ENCODE assay signal across 8 mouse cellular contexts in the genomic region with DNA sequence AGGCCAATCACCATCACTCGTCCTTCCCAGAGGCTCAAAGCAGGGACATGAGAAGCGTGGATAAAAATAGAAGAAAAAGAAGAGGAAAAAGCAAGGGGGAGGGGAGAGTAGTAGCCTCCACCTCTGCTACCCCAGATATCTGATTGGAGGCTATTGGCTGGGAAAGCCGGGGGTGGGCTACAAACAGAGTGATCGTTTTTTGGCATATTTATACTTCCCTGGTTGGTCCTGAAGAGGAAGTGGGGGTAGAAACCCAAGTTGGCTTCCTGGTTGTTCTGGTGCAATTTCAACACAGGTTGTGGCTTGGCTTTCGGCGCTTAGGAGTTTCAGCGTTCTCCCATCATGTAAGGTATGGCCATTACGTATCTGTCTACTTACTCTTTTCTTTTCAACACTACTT. TPM values are rescaled to one million over a fixed set of nuclear protein-coding genes. Genes with fewer than 3 reads are reported as not detected.
DNase-seq lines count a peak whose midpoint lies in the region; ATAC-seq and TF ChIP-seq lines count a peak whose summit lies in the region.

A gene (plus strand): TSS at position 234 of the 400 bp plus-strand sequence.

- no peak for TF ChIP-seq EP300 in ES-Bruce4 (IDR thresholded peaks at IDR 0.05; ENCODE audit: insufficient read depth, low read depth, low read length)

- ATAC-seq in CD4-positive, CD25-positive, alpha-beta regulatory T cell, adult 4 months, result no peak
- 0 out of 2 replicates have a peak, but pooled peaks have one; percentile 14 for ATAC-seq in erythroblast, adult 5-6 weeks (replicated peaks; ENCODE audit: low FRiP score, poor library complexity, severe bottlenecking)
- 0 out of 2 replicates have a peak, but pooled peaks have one; percentile 17 for ATAC-seq in limb, embryonic 14.5 days (ENCODE audit: low FRiP score, low read depth)
- no peak for ATAC-seq in midbrain, embryonic 16.5 days

- peaks cover 6% of the 10 kb centered on the region; the same call in 1 of the 2 replicates for H3K27me3 ChIP-seq in ES-Bruce4 (ENCODE audit: control insufficient read depth, insufficient read depth, low read length, poor library complexity, severe bottlenecking)
- no peaks in the 10 kb centered on the region for H3K27me3 ChIP-seq in limb, embryonic 14.5 days (ENCODE audit: control insufficient read depth, insufficient read depth, low read length)
- H3K27me3 ChIP-seq in midbrain, embryonic 16.5 days (ENCODE audit: control insufficient read depth, insufficient read depth, low read depth, low read length), result no peaks in the 10 kb centered on the region; the same call in 1 of the 2 replicates

- WGBS in limb, embryonic 14.5 days, result 12% methylated on average over 8 of the region's 8 CpGs
- 29% methylated on average over 8 of the region's 8 CpGs for WGBS in midbrain, embryonic 16.5 days

- intact Hi-C loops in heart, postnatal 14 days (cut with DNase I), result loop anchor here (5.0 kb wide), 1 partner anchor 41 kb away; a partner anchor contains a TSS

- TF ChIP-seq POLR2A in ES-Bruce4 (IDR thresholded peaks at IDR 0.05; ENCODE audit: insufficient read depth, low read length), result no peak
- no peak for TF ChIP-seq POLR2A in limb, embryonic 14.5 days (IDR thresholded peaks at IDR 0.05; ENCODE audit: borderline replicate concordance, extremely low read depth, insufficient read depth, insufficient read length)

- DNase-seq in CD4-positive, CD25-positive, alpha-beta regulatory T cell, adult 2 months (ENCODE audit: low read depth, low spot score), result peak; percentile 7
- peak; percentile 12 to 35 for DNase-seq in heart, postnatal 14 days
- DNase-seq in limb, embryonic 14.5 days (ENCODE audit: low spot score), result peak; percentile 53
- DNase-seq in right cerebral cortex, postnatal 36 days (ENCODE audit: low spot score in 2 of 2), result no peak

- no peaks in the 10 kb centered on the region for H3K36me3 ChIP-seq in ES-Bruce4 (ENCODE audit: control insufficient read depth, insufficient read depth, low read length, poor library complexity, severe bottlenecking)
- H3K36me3 ChIP-seq in limb, embryonic 14.5 days (ENCODE audit: control insufficient read depth, insufficient read depth, low read length), result peaks cover 13% of the 10 kb centered on the region; the same call in 1 of the 2 replicates
- H3K36me3 ChIP-seq in midbrain, embryonic 16.5 days (ENCODE audit: control insufficient read depth, insufficient read depth, low read length), result 0 out of 2 replicates have a peak, but pooled peaks cover 2% of the 10 kb centered on the region

- peak within 1 kb of the TSS; percentile 72 for H3K4me2 ChIP-seq in limb, embryonic 14.5 days (replicated peaks; ENCODE audit: low read depth, low read length, severe bottlenecking)
- peak within 1 kb of the TSS; percentile 77 for H3K4me2 ChIP-seq in midbrain, embryonic 16.5 days (ENCODE audit: low read length)

- H3K9ac ChIP-seq in ES-Bruce4 (ENCODE audit: low read depth, poor library complexity, severe bottlenecking), result peak within 1 kb of the TSS; percentile 95
- H3K9ac ChIP-seq in limb, embryonic 14.5 days (ENCODE audit: low read depth, low read length, severe bottlenecking), result peak within 1 kb of the TSS; percentile 97
- H3K9ac ChIP-seq in midbrain, embryonic 16.5 days (ENCODE audit: low read depth, low read length), result peak within 1 kb of the TSS; percentile 96

- H3K9me3 ChIP-seq in ES-Bruce4 (replicated peaks; ENCODE audit: control insufficient read depth, insufficient read depth, low read length, poor library complexity, severe bottlenecking), result no peaks in the 10 kb centered on the region
- no peaks in the 10 kb centered on the region for H3K9me3 ChIP-seq in limb, embryonic 14.5 days (ENCODE audit: control insufficient read depth, low read length)
- H3K9me3 ChIP-seq in midbrain, embryonic 16.5 days (replicated peaks; ENCODE audit: control insufficient read depth, low read length, poor library complexity, severe bottlenecking), result no peaks in the 10 kb centered on the region

- H3K4me3 ChIP-seq in ES-Bruce4 (ENCODE audit: low read depth, low read length), result peak within 1 kb of the TSS; percentile 59
- peak within 1 kb of the TSS; percentile 82 for H3K4me3 ChIP-seq in limb, embryonic 14.5 days (replicated peaks; ENCODE audit: low read length)
- H3K4me3 ChIP-seq in midbrain, embryonic 16.5 days (ENCODE audit: low read depth, low read length), result peak within 1 kb of the TSS; percentile 83

- no peak for TF ChIP-seq CTCF in ES-Bruce4 (IDR thresholded peaks at IDR 0.05; ENCODE audit: low read depth, low read length)

- no peaks in the 10 kb centered on the region for H3K4me1 ChIP-seq in ES-Bruce4 (ENCODE audit: control insufficient read depth, insufficient read depth, low read length)
- H3K4me1 ChIP-seq in limb, embryonic 14.5 days (ENCODE audit: control insufficient read depth, insufficient read depth, low read length), result peaks cover 8% of the 10 kb centered on the region; the same call in 1 of the 2 replicates
- peaks cover 38% of the 10 kb centered on the region for H3K4me1 ChIP-seq in midbrain, embryonic 16.5 days (ENCODE audit: control insufficient read depth, insufficient read depth, low read length)

- H3K27ac ChIP-seq in ES-Bruce4 (ENCODE audit: insufficient read depth, low read length), result no peak within 1 kb of the TSS
- peak within 1 kb of the TSS; percentile 96 for H3K27ac ChIP-seq in limb, embryonic 14.5 days (replicated peaks; ENCODE audit: low read depth, low read length)
- peak within 1 kb of the TSS; percentile 98 for H3K27ac ChIP-seq in midbrain, embryonic 16.5 days (ENCODE audit: low read length)

RNA-seq across cellular contexts. Expression of the gene that starts here (rescaled TPM):
- polyA plus RNA-seq in CD4-positive, CD25-positive, alpha-beta regulatory T cell, adult 4 months (2017; shearing (Covaris generic)), result under 1 TPM in 1 of 2 experiments, not detected in 1; 0.20 TPM
- polyA plus RNA-seq in ES-Bruce4 (2011; ENCODE audit: insufficient read depth, insufficient read length, low read depth, missing spikeins), result 5.4 and 7.0 TPM in 2 replicates
- 2.1 and 2.7 TPM in 2 replicates for total RNA-seq in erythroblast, adult 5-6 weeks (2015; ENCODE audit: low replicate concordance)
- 3.6 and 10.4 TPM in 2 replicates for total RNA-seq in erythroblast, adult 5-6 weeks (2017; ENCODE audit: low replicate concordance)
- 10 to 100 TPM; 41.1 to 42.8 TPM for total RNA-seq in heart, postnatal 14 days (2021)
- 18.6 and 21.2 TPM in 2 replicates for polyA plus RNA-seq in limb, embryonic 14.5 days (2012; rRNA removed)
- polyA plus RNA-seq in limb, embryonic 14.5 days (2014; fragmentation: Nextera tagmentation; extraction: Ambion mirVana), result 20.7 and 21.9 TPM in 2 replicates
- 93.3 and 104 TPM in 2 replicates for polyA plus RNA-seq in midbrain, embryonic 16.5 days (2015; fragmentation: Nextera tagmentation; extraction: Ambion mirVana)

Comparison
In these comparisons a context has a peak if more than half of its experiments do, and no peak if none do; other contexts are left out.
1. DNase-seq: peak in CD4-positive, CD25-positive, alpha-beta regulatory T cell, adult 2 months (single experiment), heart, postnatal 14 days (2 of 2) and limb, embryonic 14.5 days (single experiment); none in right cerebral cortex, postnatal 36 days (0 of 2).
2. ATAC-seq: peak in erythroblast, adult 5-6 weeks (single experiment) and limb, embryonic 14.5 days (single experiment); none in CD4-positive, CD25-positive, alpha-beta regulatory T cell, adult 4 months (single experiment) and midbrain, embryonic 16.5 days (single experiment).
3. Peak in every context shown above with its lines, with median percentiles within 50 percentile points of each other: H3K4me3 ChIP-seq and H3K9ac ChIP-seq.